Mouse (Mus musculus) forebrain, postnatal 0 days (tissue): ENCODE results near the gene Wdr70. TPM values are rescaled to one million over a fixed set of nuclear protein-coding genes. Genes with fewer than 3 reads are reported as not detected.
"Not testable (repeated sequence)": the region's sequence is repeated elsewhere in the genome, so short reads cannot be mapped to it uniquely, and the experiment has no call there.

Experiments used
- ATAC-seq: fragments of 200-750 bp; cut with Nextera tagmentation; 2 replicates; pipeline ENCODE4 v1.8.0; 2017; ENCODE audit warnings: mild to moderate bottlenecking, moderate library complexity
- DNase-seq: peaks from one replicate; pipeline ENCODE4 v3.0.0-alpha.2; 2015
- H3K27ac ChIP-seq: fragments of 300-500 bp; sonication (generic); 2 replicates; pipeline ENCODE4 v1.5.1; 2014; ENCODE audit warnings: low read depth, mild to moderate bottlenecking, antibody characterized with exemption, low read length, moderate library complexity, mixed read lengths
- H3K27me3 ChIP-seq: fragments of 300-500 bp; sonication (generic); 2 replicates; pipeline ENCODE4 v1.6.1; 2014; ENCODE audit warnings: mild to moderate bottlenecking, low read length, mixed read lengths; ENCODE audit not compliant: insufficient read depth
- H3K36me3 ChIP-seq: fragments of 300-500 bp; sonication (generic); 2 replicates; pipeline ENCODE4 v1.6.1; 2014; ENCODE audit warnings: mild to moderate bottlenecking, moderate library complexity; ENCODE audit not compliant: insufficient read depth
- H3K4me1 ChIP-seq: fragments of 300-500 bp; sonication (generic); 2 replicates; pipeline ENCODE4 v1.6.1; 2014; ENCODE audit warnings: antibody characterized with exemption; ENCODE audit not compliant: insufficient read depth
- H3K4me2 ChIP-seq: fragments of 300-500 bp; sonication (generic); 2 replicates; pipeline ENCODE4 v1.6.1; 2014; ENCODE audit warnings: low read depth, mild to moderate bottlenecking, moderate library complexity
- H3K4me3 ChIP-seq: fragments of 300-500 bp; sonication (generic); 2 replicates; pipeline ENCODE4 v1.5.1; 2014; ENCODE audit warnings: low read depth, low read length, mixed read lengths
- H3K9ac ChIP-seq: fragments of 300-500 bp; sonication (generic); 2 replicates; pipeline ENCODE4 v1.6.1; 2014; ENCODE audit warnings: mild to moderate bottlenecking
- H3K9me3 ChIP-seq: fragments of 300-500 bp; sonication (generic); 2 replicates; pipeline ENCODE4 v1.6.1; 2016; ENCODE audit warnings: low read length
- CTCF ChIP-seq: sonication (generic); IDR thresholded peaks from 2 replicates; pipeline ENCODE4 v1.5.1; 2016; ENCODE audit warnings: antibody characterized with exemption, control low read depth, low read depth
- WGBS: fragments of 180-500 bp; shearing (Covaris S2); extraction: QIAGEN DNeasy Blood & Tissue Kit; methylation state at CpG from one replicate; pipeline ENCODE4 v1.1.7; 2014; 5-methylcytosine and 5-hydroxymethylcytosine counted together
- polyA plus RNA-seq: library from polyadenylated mRNA; unstranded; fragments of >200 nt; fragmentation: Nextera tagmentation; extraction: Ambion mirVana; gene quantifications from 2 replicates; pipeline ENCODE4 v1.2.1, GENCODE M21; 2015
- total RNA-seq: library from RNA; depleted of rRNA; stranded (reverse); fragments of >200 nt; gene quantifications from 2 replicates; pipeline ENCODE4 v1.2.3, GENCODE M21; 2014

Gene Wdr70
- total and polyA plus RNA-seq, 2 experiments from 2014 or later: 66.8 to 71.3 TPM

- peak within 1 kb of the TSS; percentile 82 for H3K27ac ChIP-seq
- peak within 1 kb of the TSS; percentile 62 for H3K4me3 ChIP-seq
- H3K4me1 ChIP-seq: peaks cover 11% of the 10 kb centered on the region
- TF ChIP-seq CTCF: no peak; the same call in 1 of the 2 replicates
- peak within 1 kb of the TSS; percentile 69 for H3K9ac ChIP-seq
- DNase-seq: peak; percentile 97
- peak; percentile 99 for ATAC-seq
- peaks cover 15% of the 10 kb centered on the region for H3K36me3 ChIP-seq
- under 1% methylated on average over 52 of the region's 54 CpGs for WGBS
- H3K27me3 ChIP-seq: no peaks in the 10 kb centered on the region
- no peaks in the 10 kb centered on the region for H3K9me3 ChIP-seq
- peak within 1 kb of the TSS; percentile 77 for H3K4me2 ChIP-seq
Measured at GRCm38 (mm10) chr15:8108966-8109743, 10.1 kb upstream of the Wdr70 start, which contains the start of gene Nup155. Nup155 (plus strand) TSS chr15:8109273.

- Histone ChIP-seq H3K27ac (peak overlapping the region; percentile 82), H3K9ac (peak overlapping the region; percentile 69), H3K36me3 (peaks cover 8% of the 10 kb centered on the region), H3K4me2 (peak overlapping the region; percentile 77), H3K9me3 (no peaks in the 10 kb centered on the region), H3K27me3 (no peaks in the 10 kb centered on the region), H3K4me1 (peaks cover 11% of the 10 kb centered on the region), H3K4me3 (peak overlapping the region; percentile 62)
- 65% methylated on average over 19 of the region's 19 CpGs for WGBS
- TF ChIP-seq CTCF: no peak
- ATAC-seq: no peak; the same call in 1 of the 2 replicates
- DNase-seq: no peak
Measured at GRCm38 (mm10) chr15:8108360-8108965, 9.5 kb upstream of the Wdr70 start.

- not testable (repeated sequence) for DNase-seq, H3K4me3 ChIP-seq, H3K9me3 ChIP-seq, H3K9ac ChIP-seq, H3K4me2 ChIP-seq, H3K36me3 ChIP-seq, H3K27me3 ChIP-seq, H3K27ac ChIP-seq, H3K4me1 ChIP-seq, ATAC-seq
- WGBS: 89% methylated on average over 13 of the region's 15 CpGs
Measured at GRCm38 (mm10) chr15:8101975-8102542, 3.0 kb upstream of the Wdr70 start.

- DNase-seq (peak; percentile 55), ATAC-seq (no peak)
- H3K36me3 ChIP-seq: peaks cover 19% of the 10 kb centered on the region
- 21% methylated on average over 7 of the region's 7 CpGs for WGBS
- TF ChIP-seq CTCF: peak; percentile 73
- no peaks in the 10 kb centered on the region for H3K4me1 ChIP-seq
- no peak overlapping the region for H3K27ac ChIP-seq
- peak overlapping the region; percentile 55 for H3K4me2 ChIP-seq
- H3K9ac ChIP-seq: no peak overlapping the region
- H3K4me3 ChIP-seq: no peak overlapping the region
- no peaks in the 10 kb centered on the region for H3K9me3 ChIP-seq
- H3K27me3 ChIP-seq: no peaks in the 10 kb centered on the region
Measured at GRCm38 (mm10) chr15:8097853-8098252, 1.2 kb downstream of the Wdr70 start.

GRCm38 (mm10) chr15:8092668-8093067 lies 6.3 kb downstream of the Wdr70 start:
- DNase-seq, H3K4me3 ChIP-seq, H3K9ac ChIP-seq, ATAC-seq, H3K4me1 ChIP-seq, H3K27ac ChIP-seq, H3K9me3 ChIP-seq, H3K27me3 ChIP-seq, H3K4me2 ChIP-seq: not testable (repeated sequence)
- H3K36me3 ChIP-seq: peaks cover 33% of the 10 kb centered on the region
- WGBS: 90% methylated on average over 1 of the region's 1 CpGs

- TF ChIP-seq CTCF: no peak
- ATAC-seq: no peak
- Histone ChIP-seq H3K4me1 (no peaks in the 10 kb centered on the region), H3K9me3 (no peaks in the 10 kb centered on the region), H3K27me3 (no peaks in the 10 kb centered on the region), H3K36me3 (peaks cover 24% of the 10 kb centered on the region), H3K4me3 (no peak overlapping the region), H3K4me2 (no peak overlapping the region), H3K9ac (no peak overlapping the region), H3K27ac (no peak overlapping the region)
- DNase-seq: no peak
- 93% methylated on average over 2 of the region's 2 CpGs for WGBS
Measured at GRCm38 (mm10) chr15:8090685-8091084, 8.3 kb downstream of the Wdr70 start.

- H3K36me3 ChIP-seq: peaks cover 18% of the 10 kb centered on the region
- no peaks in the 10 kb centered on the region for H3K9me3 ChIP-seq
- H3K4me2 ChIP-seq: no peak overlapping the region
- no peak overlapping the region for H3K9ac ChIP-seq
- ATAC-seq (no peak), DNase-seq (no peak)
- no peaks in the 10 kb centered on the region for H3K27me3 ChIP-seq
- no peak for TF ChIP-seq CTCF
- no peak overlapping the region for H3K27ac ChIP-seq
- 92% methylated on average over 3 of the region's 3 CpGs for WGBS
- H3K4me3 ChIP-seq: no peak overlapping the region
- no peaks in the 10 kb centered on the region for H3K4me1 ChIP-seq
Measured at GRCm38 (mm10) chr15:8088715-8089114, 10.3 kb downstream of the Wdr70 start.
